Mouse (Mus musculus): ENCODE data around the gene Gnpnat1.

Gene Gnpnat1

GRCm38 (mm10) chr14:45403651-45404050, 1.1 kb downstream of the Gnpnat1 start:
- DNase-seq (ENCODE audit: extremely low read depth, insufficient read length, low spot score), result no peak

DNA sequence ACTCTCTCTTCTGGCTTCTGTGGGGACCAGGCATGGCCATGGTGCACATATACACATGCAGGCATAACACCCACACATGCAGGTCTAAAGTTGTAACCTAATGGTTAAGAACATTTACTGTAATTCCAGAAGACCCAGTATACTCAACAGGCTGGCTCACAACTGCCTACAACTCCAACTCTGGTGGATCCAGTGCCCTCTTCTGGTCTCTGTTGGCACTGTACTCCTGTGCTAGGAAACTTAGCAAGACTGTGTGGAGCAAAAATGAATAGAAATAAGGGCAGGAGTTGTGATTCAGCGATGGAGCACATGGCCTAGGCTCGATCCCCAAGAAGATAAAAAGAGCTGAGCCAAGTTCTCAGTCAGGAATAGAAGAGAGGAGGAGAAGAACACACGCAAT, 4.9 kb downstream of the Gnpnat1 start:
- no peak for DNase-seq (ENCODE audit: extremely low read depth, insufficient read length, low spot score)

GRCm38 (mm10) chr14:45389194-45389593, 15.5 kb downstream of the Gnpnat1 start:
- no peak for DNase-seq (ENCODE audit: extremely low read depth, insufficient read length, low spot score)

GRCm38 (mm10) chr14:45388345-45389181, 16.1 kb downstream of the Gnpnat1 start:
- DNase-seq (ENCODE audit: extremely low read depth, insufficient read length, low spot score), result peak; percentile 91

DNA sequence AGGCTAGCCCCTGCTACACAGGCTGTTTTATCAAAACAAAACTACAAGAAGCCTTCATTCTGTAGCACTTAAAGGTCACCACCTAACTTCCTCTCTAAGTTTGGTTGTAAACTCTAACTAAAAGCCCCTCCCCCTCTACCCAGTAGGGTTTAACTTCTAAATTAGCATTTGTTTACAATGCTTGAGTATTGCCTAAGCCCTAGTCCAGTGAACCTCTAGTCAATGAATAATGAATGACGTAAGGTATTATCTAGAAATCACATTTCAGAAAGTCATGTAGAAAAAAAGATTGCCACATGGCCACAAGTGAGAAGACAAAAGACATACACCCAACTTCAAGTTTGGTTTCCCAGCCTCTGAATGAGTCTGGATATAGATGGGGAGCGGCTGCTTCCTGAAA, 17.2 kb downstream of the Gnpnat1 start:
- DNase-seq (ENCODE audit: extremely low read depth, insufficient read length, low spot score), result no peak

GRCm38 (mm10) chr14:45385596-45385995, 19.1 kb downstream of the Gnpnat1 start:
- DNase-seq (ENCODE audit: extremely low read depth, insufficient read length, low spot score), result no peak

DNA sequence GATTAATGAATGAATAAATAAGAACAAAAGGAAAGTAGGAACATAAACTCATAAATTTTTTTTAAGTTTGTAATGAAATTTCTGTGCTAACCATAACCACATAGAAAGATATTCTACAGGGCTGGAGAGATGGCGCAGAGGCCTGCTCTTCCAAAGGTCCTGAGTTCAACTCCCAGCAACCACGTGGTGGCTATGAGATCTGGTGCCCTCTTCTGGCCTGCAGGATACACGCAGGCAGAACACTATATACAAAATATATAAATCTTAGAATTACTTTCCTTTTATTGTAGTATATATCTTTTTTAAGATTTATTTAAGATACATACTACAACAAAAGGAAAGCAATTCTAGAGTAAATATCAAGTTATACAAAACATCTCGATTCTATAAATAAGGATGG, 21.8 kb downstream of the Gnpnat1 start:
- DNase-seq (ENCODE audit: extremely low read depth, insufficient read length, low spot score), result no peak

DNA sequence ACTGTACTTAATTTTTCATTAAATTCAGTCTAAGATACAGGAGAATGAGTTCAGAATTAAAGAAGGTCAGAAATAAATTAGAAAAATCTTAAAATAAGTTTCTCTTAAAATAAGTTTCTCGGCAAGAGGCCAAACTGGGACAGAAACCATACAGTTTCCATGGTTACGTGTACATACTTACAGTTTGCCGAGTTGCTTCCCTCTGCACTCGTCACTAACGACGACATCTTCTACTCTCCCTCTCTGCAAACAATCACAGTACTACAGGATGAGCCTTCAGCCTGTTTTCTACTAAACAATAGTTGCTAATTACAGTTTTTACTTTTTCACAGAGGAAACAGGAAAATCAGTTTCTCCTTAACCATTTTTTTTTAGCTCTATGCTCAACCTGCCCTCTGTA, 24.0 kb downstream of the Gnpnat1 start:
- no peak for DNase-seq (ENCODE audit: extremely low read depth, insufficient read length, low spot score)

- no peak for DNase-seq (ENCODE audit: extremely low read depth, insufficient read length, low spot score)
These were observed 25.9 kb downstream of the Gnpnat1 start for GRCm38 (mm10) chr14:45378771-45379170.

- no peak for DNase-seq (ENCODE audit: extremely low read depth, insufficient read length, low spot score)
These were observed 39.5 kb downstream of the Gnpnat1 start for GRCm38 (mm10) chr14:45365196-45365587.

GRCm38 (mm10) chr14:45364211-45365195, 40.2 kb downstream of the Gnpnat1 start:
- DNase-seq (ENCODE audit: extremely low read depth, insufficient read length, low spot score), result no peak

- DNase-seq (ENCODE audit: extremely low read depth, insufficient read length, low spot score), result peak; percentile 94
These were observed 53.5 kb downstream of the Gnpnat1 start, which contains the start of gene Styx for GRCm38 (mm10) chr14:45350931-45351859. Gene Styx (plus strand): TSS chr14:45351093.

- peak; percentile 90 for DNase-seq (ENCODE audit: extremely low read depth, insufficient read length, low spot score)
These were observed 75.0 kb downstream of the Gnpnat1 start, which contains the start of gene Psmc6 for GRCm38 (mm10) chr14:45329589-45330181. Gene Psmc6 (plus strand): TSS chr14:45329788.

- no peak for DNase-seq (ENCODE audit: extremely low read depth, insufficient read length, low spot score)
These were observed 75.6 kb downstream of the Gnpnat1 start for GRCm38 (mm10) chr14:45329018-45329588.

- no peak for DNase-seq (ENCODE audit: extremely low read depth, insufficient read length, low spot score)
These were observed 76.5 kb downstream of the Gnpnat1 start for GRCm38 (mm10) chr14:45328072-45328713.
